Mouse (Mus musculus): ENCODE data around the gene Pkdcc. TPM values are rescaled to one million over a fixed set of nuclear protein-coding genes. Genes with fewer than 3 reads are reported as not detected.

Gene Pkdcc
- polyA plus RNA-seq (2014; fragmentation: Illumina TruSeq; extraction: RNeasy Lipid Tissue Mini Kit (QIAGEN cat#74804); ENCODE audit: low read depth, low replicate concordance): 3.6 TPM

GRCm38 (mm10) chr17:83214674-83215528 lies at the start of gene Pkdcc:
Pkdcc (plus strand) TSS chr17:83215292.

Other genes with a start within 250 kb of the Pkdcc start
- 41.6 TPM for gene Eml4, start 135.6 kb downstream of the Pkdcc start, polyA plus RNA-seq (2014; fragmentation: Illumina TruSeq; extraction: RNeasy Lipid Tissue Mini Kit (QIAGEN cat#74804); ENCODE audit: low read depth, low replicate concordance)

Data from adrenal gland, adult 10 weeks (tissue).